Mouse (Mus musculus) cerebellum, adult 11 months (tissue): ENCODE data around the gene Slc25a42.
A peak's percentile ranks its signal among the peaks of the same experiment; 100 is the strongest.

Experiments
- DNase-seq: peaks from one replicate; pipeline ENCODE4 v3.0.0; 2022

Slc25a42 gene

DNA sequence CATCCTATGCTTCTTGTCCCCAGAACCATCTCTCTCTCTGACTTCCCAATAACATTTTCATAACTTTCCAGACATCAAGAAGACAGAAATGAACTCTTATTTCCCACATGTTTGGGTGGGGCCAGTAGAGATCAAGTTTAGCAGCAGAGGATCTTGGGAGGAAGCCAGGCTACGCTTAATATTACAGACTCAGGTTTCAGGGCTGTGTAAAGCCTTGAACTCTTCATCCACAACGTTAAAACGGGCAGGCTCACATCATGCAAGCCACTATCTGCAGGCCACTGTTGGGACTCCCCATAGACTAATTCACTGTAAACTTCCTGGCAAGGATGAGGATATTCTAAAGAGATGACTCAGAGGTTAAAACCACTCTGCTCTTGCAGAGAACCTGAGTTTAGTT, 2.3 kb upstream of the Slc25a42 start:
- no peak for DNase-seq

- no peak for DNase-seq
Observed at GRCm38 (mm10) chr8:70211726-70212111, 386 bp downstream of the Slc25a42 start.

DNA sequence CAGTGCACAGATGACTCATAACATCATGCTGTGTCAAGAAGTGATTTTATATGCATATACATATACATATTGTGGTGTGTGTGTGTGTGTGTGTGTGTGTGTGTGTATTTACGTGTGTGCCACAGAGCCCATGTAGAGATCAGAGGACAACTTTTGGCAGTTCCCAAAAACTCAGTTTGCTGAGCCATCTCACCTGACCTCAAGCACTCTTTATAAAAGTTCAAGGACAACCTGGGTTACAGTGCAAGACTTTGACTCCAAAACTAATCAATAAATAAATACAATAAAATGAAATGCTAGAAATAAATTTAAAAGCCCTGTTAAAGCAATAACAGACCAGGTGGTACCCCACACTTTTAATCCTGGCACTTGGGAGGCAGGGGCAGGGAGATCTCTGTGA, 830 bp downstream of the Slc25a42 start:
- no peak for DNase-seq

DNA sequence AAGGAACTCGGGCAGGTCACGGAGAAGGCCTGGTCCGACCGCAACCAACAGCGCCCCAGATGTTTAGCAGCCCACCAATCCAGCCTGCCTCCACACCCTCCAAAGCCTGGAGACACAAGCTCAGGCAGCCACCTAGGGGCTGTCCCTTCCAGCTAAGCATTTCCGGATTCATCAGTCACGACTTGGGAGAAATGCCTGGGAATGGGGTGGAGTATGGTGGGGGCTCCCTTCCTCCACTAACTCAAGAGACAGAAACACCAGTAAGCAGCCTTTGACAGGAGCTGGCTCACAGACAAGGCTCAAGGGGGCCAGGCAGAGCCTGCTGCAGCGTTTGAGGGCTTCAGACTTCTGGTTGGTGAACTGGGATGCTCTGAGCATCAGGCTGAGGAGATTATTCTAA, 1.6 kb downstream of the Slc25a42 start:
- DNase-seq = no peak

DNA sequence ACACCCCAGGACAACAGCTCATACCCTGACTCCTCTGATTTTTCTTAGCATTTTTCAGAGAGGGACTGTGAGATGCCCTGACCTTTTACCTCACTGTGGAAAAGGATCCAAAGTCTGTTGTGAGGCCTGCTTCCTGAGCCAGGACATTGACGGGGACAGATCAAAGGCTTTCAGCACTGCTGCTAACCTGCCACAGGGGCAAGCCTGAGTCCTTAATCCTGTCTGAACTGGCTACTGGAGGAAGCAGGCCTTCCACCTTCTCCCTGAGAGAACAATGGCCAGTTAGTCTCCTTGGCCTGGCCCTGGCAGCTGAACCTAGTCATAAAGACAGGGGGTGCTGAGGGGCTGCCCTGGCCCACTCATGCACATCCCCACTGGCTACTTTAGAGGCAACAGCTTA, 4.0 kb downstream of the Slc25a42 start:
- no peak for DNase-seq

DNA sequence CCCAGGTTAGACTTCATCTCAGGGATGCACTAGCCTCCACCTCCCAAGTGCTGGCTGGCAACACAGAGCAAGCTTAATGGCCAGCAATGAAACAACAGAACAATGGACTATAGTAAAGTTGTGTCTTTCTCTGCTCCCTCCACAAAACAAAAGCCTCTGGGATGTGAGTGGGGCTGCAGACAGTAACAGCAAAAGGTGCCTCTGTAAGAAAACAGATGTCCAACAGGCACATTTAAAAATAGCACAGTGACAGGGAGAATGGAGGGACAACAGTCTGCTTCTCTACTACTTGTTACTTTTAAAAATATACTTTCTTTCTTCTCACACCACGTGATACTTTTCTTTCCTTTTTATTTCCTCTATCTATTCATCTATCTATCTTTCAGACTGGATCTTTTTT, 7.3 kb downstream of the Slc25a42 start:
- DNase-seq = no peak

DNA sequence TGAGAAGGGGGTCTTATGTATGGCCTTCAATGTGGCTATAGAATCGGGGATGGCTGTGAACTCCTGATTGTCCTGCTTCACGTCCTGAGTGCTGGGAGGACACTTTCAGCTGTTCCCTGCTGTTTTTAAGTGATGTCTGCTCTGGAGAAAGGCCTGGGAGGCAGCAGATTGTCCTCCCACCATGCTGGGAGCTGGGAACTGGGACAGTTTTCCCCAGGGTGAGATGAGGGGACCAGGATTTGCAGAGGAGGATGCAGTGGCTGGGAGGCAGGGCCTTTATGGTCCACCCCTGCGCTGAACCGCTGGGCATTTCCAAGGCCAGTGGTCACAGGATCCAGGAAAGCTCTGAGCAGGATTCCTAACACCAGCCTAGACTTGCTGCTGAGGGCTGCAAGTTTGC, 9.0 kb downstream of the Slc25a42 start:
- no peak for DNase-seq

- no peak for DNase-seq
Observed at GRCm38 (mm10) chr8:70201417-70201816, 10.7 kb downstream of the Slc25a42 start.

- DNase-seq = peak; percentile 54
Observed at GRCm38 (mm10) chr8:70200098-70200681, 11.9 kb downstream of the Slc25a42 start.

DNA sequence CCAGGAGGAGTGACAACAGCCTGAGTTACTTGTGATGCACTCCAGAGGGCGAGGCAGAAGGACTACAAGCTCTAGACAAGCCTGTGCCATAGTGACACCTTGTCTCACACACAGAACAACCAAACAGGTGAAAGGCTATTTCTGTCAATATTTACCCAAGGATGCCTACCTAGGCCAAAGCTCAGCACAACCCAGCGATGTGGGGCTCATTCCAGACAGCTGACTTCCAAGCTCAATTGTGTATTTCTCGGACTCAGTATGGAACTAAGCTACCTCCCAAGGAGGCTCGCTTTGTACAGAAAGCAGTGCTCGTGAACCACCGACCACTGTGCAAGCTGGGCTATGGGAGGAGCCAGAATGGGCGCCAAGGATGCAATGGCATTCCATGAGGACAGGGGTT, 14.5 kb downstream of the Slc25a42 start:
- DNase-seq = no peak

DNA sequence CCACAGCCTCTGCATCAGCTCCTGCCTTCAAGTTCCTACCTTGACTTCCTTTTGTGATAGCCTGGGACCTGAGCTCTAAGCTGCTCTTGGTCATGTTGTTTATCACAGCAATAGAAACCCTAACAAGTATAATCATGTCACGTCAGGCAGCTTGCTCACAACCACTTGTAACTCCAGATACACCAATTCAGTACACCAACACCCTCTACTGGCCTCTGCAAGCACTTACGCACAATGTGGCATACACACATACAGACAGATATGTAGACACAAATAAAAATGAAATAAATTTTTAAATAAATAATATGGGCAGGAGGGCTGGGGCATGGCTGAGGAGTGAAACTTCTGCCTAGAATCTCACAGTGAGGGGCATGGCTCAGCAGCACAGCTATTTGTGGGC, 16.3 kb downstream of the Slc25a42 start:
- DNase-seq = no peak

- no peak for DNase-seq
Observed at GRCm38 (mm10) chr8:70194191-70194590, 17.9 kb downstream of the Slc25a42 start.

DNA sequence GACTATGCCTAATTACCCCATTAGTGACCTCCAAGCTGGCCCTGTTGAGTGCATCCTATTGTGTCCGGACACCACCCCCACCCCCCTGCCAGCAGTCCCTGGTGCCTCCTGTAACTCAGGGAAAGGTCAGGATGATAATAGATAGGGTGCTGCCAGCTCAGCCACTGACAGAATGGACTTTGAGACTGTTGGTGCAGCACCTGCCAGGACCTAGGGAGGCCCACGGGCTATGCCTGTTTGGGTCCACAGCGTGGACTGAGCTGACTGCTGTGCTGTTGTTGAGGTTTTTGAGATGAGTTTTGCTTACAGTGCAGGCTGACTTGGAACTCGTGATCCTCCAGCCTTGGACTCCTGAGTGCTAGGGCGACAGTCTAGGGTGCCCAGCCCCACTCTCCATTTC, 18.9 kb downstream of the Slc25a42 start:
- no peak for DNase-seq

DNA sequence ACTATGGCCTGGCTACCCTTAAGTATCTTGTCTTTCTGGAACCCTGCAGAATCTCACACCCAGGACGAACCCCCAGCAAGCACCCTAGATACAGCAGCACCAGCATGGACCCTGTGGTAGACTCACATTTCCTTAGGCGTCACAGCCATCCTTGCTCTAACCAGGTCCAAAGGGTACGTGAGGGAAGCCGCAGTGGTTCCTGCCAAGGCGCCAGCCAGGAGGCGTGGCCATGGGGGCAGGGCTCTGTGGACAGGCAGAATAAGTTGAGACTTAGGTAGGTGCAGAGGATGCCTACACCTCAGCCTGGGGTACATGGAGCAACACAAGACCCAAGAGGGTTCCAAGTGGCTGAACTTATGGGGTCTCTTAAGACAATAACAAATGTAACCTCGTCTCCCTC, 23.4 kb downstream of the Slc25a42 start:
- DNase-seq = no peak

DNA sequence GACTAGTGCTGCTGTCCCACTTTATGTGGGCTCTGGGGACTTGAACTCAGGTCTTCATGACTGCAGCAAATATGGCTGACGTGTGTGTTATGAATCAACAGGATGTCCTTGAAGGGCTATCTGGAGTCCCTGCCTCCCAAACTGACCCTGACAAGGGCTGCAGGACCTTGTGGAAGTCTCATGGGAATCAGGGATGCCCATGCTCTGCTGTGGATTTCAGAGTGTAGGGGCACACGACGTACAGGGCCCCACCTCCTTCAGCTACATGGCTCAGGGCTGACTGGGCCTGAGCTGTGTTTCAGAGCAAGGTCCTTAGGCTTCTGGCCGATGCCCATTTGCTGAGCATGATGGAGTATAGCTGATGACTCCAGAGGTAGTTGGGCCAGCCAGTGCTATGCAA, 28.9 kb downstream of the Slc25a42 start:
- no peak for DNase-seq

- no peak for DNase-seq
Observed at GRCm38 (mm10) chr8:70181903-70182252, 30.2 kb downstream of the Slc25a42 start.

DNA sequence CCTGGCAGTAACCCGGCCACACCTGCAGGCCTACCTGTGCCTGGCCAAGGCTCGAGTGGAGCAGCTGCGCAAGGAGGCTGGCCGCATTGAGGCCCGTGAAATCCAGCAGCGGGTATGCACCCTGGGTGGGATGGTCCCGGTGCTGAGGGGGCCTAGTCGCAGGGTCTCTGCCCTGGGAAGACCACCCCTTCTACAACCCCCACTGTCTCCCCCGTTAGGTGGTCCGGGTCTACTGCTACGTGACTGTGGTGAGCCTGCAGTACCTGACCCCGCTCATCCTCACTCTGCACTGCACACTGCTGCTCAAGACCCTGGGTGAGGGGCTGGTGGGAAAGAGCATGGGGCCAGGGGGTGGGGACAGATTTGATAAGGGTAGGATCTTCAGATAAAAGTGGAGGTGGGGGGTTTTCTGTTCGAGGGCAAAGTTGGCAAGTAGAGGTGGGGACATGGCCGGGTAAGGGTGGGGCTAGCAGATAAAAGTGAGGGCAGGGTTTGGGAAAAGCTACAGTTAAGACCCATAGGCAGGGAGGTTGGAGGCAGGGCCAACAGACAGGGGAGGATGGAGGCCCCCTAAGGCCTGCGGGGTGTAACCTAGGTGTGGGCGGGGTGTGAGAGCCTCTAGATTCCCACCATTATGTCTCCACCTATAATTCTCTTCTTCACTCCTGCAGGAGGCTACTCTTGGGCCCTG, 30.7 kb downstream of the Slc25a42 start:
- DNase-seq = no peak

DNA sequence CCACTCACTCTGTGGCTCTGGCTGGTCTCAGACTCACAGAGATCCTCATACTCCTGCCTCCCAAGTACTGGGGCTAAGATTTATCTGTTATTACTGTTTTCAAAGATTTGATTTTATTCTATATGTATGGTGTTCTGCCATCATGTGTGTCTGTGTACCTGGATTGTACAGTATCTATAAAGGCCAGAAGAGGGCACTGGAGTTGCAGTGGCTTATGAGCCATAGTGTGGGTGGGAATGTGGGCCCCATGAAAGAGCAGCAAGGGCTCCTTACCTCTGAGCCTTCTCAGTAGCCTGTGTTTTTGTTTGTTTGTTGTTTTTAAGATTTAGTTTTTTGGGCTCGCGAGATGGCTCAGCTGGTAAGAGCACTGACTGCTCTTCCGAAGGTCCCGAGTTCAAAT, 33.0 kb downstream of the Slc25a42 start:
- DNase-seq = no peak

DNA sequence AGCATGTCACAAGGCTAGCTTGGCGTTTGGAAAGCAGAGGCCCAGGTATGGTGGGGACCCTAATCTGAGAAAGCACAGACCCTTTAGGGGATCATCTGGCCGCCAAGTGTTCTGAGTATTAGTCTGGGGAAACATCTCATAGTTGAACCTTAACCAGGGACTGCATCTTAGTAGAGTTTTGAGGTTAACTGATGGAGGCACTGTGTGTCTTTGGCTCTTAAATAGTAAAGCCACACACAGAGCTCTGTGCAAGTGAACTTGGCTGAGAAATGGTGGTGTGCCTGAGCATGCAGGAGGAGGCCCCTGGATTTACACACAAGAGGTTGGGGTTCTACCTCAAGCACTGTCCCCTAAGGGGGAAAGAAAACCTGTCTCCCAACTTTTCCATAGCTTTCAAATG, 33.9 kb downstream of the Slc25a42 start:
- no peak for DNase-seq

- DNase-seq = no peak
Observed at GRCm38 (mm10) chr8:70174079-70174478, 38.0 kb downstream of the Slc25a42 start.

- no peak for DNase-seq
Observed at GRCm38 (mm10) chr8:70173320-70173719, 38.8 kb downstream of the Slc25a42 start.

- DNase-seq = peak; percentile 87
Observed at GRCm38 (mm10) chr8:70172043-70172681, 39.9 kb downstream of the Slc25a42 start, which contains the start of gene Tmem161a. Tmem161a (plus strand) TSS chr8:70172356.

DNA sequence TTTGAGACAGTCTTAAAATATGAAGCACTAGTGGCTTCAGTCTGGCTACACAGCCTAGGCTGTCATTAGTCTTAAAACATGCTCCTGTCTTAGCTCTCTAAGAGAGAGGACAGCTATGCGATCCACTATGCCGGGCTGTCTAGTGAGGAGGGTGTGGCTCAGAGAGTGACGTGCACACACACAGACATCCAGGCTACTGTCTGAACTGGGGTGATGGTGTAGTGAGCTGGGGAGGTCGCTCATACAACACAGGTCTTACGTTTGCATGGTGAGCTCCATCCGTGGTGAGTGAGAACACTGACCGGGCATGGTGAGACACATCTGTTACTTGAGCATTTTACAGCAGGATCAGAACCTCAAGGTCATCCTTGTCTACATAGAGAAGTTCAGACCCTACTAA, 40.9 kb downstream of the Slc25a42 start:
- DNase-seq = no peak

DNA sequence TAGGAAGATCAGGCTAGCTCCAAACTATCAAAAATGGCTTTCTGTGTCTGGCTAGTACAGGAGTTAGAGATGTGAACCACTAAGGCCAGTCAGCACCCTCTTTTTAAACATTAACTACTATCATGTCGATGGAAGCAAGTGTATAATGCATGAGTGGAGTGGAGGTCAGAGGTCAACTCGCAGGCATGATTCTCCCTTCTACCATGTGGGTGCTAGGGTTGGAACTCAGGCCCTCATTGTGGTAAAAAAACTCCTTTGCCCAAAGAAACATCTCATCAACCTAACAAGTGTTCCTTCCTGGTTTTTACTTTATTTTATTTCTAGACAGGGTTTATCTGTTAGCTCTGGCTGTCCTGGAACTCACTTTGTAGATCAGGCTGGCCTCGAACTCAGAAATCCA, 41.4 kb downstream of the Slc25a42 start:
- no peak for DNase-seq

DNA sequence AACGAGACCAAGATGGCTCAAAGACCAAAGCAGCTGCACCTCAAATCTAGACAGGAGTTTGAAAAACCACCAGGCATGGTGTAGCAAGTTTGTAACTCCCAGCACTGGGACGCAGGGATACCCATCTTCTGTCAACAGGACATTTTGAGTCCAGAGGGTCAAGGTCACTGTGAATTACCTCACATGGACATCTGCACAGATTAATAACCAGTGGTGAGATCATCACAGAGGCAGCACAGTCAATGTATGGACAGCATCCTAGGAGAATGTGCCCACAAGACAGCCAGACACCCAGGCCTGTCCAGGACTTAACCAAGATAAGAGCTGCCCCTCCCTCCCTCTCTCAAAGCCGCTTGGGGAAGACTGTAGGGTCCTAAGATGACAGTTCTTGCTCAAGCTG, 42.0 kb downstream of the Slc25a42 start:
- no peak for DNase-seq
